ENCODE assay signal across 8 mouse cellular contexts in the genomic region with DNA sequence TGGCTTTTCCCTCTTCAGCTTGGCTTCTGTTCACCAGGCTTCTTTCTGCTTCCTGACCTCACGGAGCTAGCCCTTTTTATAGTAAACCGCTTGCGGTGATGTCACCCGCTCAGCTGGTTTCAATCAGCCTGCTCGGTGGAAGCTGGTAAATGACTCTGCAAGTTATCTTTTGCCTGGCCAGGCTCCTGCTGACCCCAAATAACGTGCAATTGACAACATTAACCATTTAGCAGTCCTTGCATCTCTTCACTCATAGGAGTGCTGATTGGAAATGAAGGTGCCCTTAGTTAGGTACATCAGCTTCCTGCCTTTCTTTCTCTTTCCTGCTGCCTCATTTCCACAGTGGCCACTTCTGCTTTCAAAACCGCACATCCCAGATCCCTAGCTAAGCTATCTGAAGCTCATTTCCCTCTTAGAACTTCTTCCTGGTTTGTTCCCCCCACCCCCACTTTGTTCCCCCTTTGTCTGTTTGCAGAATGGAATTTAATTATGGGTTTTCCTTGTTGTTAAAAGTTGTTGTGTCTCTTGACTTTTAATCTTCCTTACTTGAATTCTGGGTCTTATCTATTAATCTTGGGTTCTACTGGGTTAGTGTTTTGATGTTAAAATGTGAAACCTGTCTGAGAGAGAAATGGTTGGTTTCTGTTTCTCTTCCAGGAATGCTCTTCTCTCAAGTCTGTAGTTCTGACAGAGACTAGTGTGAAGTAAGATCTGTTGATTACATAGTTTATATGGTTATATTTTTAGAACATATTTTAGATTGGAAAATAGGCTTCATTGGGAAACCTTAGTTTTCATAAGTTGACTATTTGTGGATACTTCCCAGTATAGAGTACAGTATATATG. TPM values are rescaled to one million over a fixed set of nuclear protein-coding genes. Genes with fewer than 3 reads are reported as not detected.
A peak's percentile ranks its signal among the peaks of the same experiment; 100 is the strongest.
DNase-seq lines count a peak whose midpoint lies in the region; ATAC-seq and TF ChIP-seq lines count a peak whose summit lies in the region.

No protein-coding gene starts in this region.

- peak; percentile 88 for TF ChIP-seq EP300 in heart, adult 2 months (IDR thresholded peaks at IDR 0.05; ENCODE audit: insufficient read depth, low read depth, low read length)
- no peak for TF ChIP-seq EP300 in lung, postnatal 0 days (IDR thresholded peaks at IDR 0.05)
- no peak for TF ChIP-seq EP300 in stomach, postnatal 0 days (optimal IDR thresholded peaks at IDR 0.05)

- 0 out of 2 replicates have a peak, but pooled peaks have one; percentile 7 for TF ChIP-seq POLR2A in heart, adult 2 months (IDR thresholded peaks at IDR 0.05; ENCODE audit: insufficient read depth, low read depth, low read length)

- H3K4me2 ChIP-seq in lung, postnatal 0 days (replicated peaks; ENCODE audit: low read depth, low read length) = peak overlapping the region; percentile 30; the same call in 1 of the 2 replicates
- peak overlapping the region; percentile 6; the same call in 1 of the 2 replicates for H3K4me2 ChIP-seq in stomach, postnatal 0 days (replicated peaks; ENCODE audit: low read depth)
- no peak overlapping the region for H3K4me2 ChIP-seq in midbrain, embryonic 11.5 days

- under 1% methylated on average over 7 of the region's 7 CpGs for WGBS in heart, adult 2 months
- WGBS in lung, postnatal 0 days = 33% methylated on average over 7 of the region's 7 CpGs
- WGBS in stomach, postnatal 0 days = 35% methylated on average over 7 of the region's 7 CpGs
- WGBS in midbrain, embryonic 11.5 days = 72% methylated on average over 7 of the region's 7 CpGs

- peaks cover 18% of the 10 kb centered on the region for H3K4me1 ChIP-seq in heart, adult 2 months (ENCODE audit: control insufficient read depth, insufficient read depth, low read length)
- peaks cover 10% of the 10 kb centered on the region; the same call in 1 of the 2 replicates for H3K4me1 ChIP-seq in lung, postnatal 0 days (ENCODE audit: insufficient read depth, low read depth, low read length)
- H3K4me1 ChIP-seq in stomach, postnatal 0 days (replicated peaks; ENCODE audit: control insufficient read depth, insufficient read depth) = no peaks in the 10 kb centered on the region
- H3K4me1 ChIP-seq in midbrain, embryonic 11.5 days (ENCODE audit: control insufficient read depth, insufficient read depth, low read length) = no peaks in the 10 kb centered on the region

- peak overlapping the region; percentile 40 for H3K9ac ChIP-seq in heart, adult 2 months (ENCODE audit: low read depth, low read length)
- no peak overlapping the region for H3K9ac ChIP-seq in lung, postnatal 0 days (replicated peaks; ENCODE audit: low read depth)
- H3K9ac ChIP-seq in stomach, postnatal 0 days (ENCODE audit: low read length) = no peak overlapping the region
- no peak overlapping the region for H3K9ac ChIP-seq in midbrain, embryonic 11.5 days (ENCODE audit: low read length)

- H3K27me3 ChIP-seq in heart, adult 2 months (ENCODE audit: control insufficient read depth, insufficient read depth, low read length) = no peaks in the 10 kb centered on the region
- H3K27me3 ChIP-seq in lung, postnatal 0 days (replicated peaks; ENCODE audit: insufficient read depth, low read length) = no peaks in the 10 kb centered on the region
- no peaks in the 10 kb centered on the region for H3K27me3 ChIP-seq in stomach, postnatal 0 days (ENCODE audit: control insufficient read depth, insufficient read depth, low read length)
- H3K27me3 ChIP-seq in midbrain, embryonic 11.5 days (ENCODE audit: control insufficient read depth, insufficient read depth, low read length) = no peaks in the 10 kb centered on the region

- peaks cover 12% of the 10 kb centered on the region for H3K79me2 ChIP-seq in heart, adult 2 months (replicated peaks; ENCODE audit: control insufficient read depth, insufficient read depth, low read length)

- H3K27ac ChIP-seq in heart, adult 2 months = peak overlapping the region; percentile 69
- H3K27ac ChIP-seq in lung, postnatal 0 days (ENCODE audit: low read length) = peak overlapping the region; percentile 54
- no peak overlapping the region for H3K27ac ChIP-seq in stomach, postnatal 0 days (replicated peaks)
- no peak overlapping the region for H3K27ac ChIP-seq in midbrain, embryonic 11.5 days (ENCODE audit: low read depth, low read length)

- no peaks in the 10 kb centered on the region for H3K9me3 ChIP-seq in lung, postnatal 0 days (ENCODE audit: low read length)
- H3K9me3 ChIP-seq in stomach, postnatal 0 days (ENCODE audit: control insufficient read depth, low read length) = no peaks in the 10 kb centered on the region
- H3K9me3 ChIP-seq in midbrain, embryonic 11.5 days (ENCODE audit: control insufficient read depth, low read length) = peaks cover 3% of the 10 kb centered on the region; the same call in 1 of the 2 replicates

- peak overlapping the region; percentile 22 for H3K4me3 ChIP-seq in heart, adult 2 months
- no peak overlapping the region for H3K4me3 ChIP-seq in lung, postnatal 0 days (ENCODE audit: low read depth, low read length)
- no peak overlapping the region for H3K4me3 ChIP-seq in stomach, postnatal 0 days (ENCODE audit: low read depth, low read length)
- H3K4me3 ChIP-seq in midbrain, embryonic 11.5 days (ENCODE audit: low read depth, low read length) = no peak overlapping the region

- no peak for TF ChIP-seq CTCF in heart, adult 2 months (IDR thresholded peaks at IDR 0.05)
- no peak for TF ChIP-seq CTCF in lung, postnatal 0 days (IDR thresholded peaks at IDR 0.05)
- no peak for TF ChIP-seq CTCF in stomach, postnatal 0 days (IDR thresholded peaks at IDR 0.05; ENCODE audit: low read depth)

- ATAC-seq in lung, postnatal 0 days = peak; percentile 32; the same call in 1 of the 2 replicates
- ATAC-seq in stomach, postnatal 0 days (ENCODE audit: low FRiP score, low TSS enrichment) = peak; percentile 24; the same call in 1 of the 2 replicates
- no peak for ATAC-seq in midbrain, embryonic 11.5 days (ENCODE audit: low FRiP score)

- intact Hi-C loops in heart, adult 2 months (cut with DNase I) = loop anchor here (1.0 to 5.0 kb wide), 4 partner anchors 17 to 57 kb away; no protein-coding TSS in a partner anchor

- peaks cover 21% of the 10 kb centered on the region for H3K36me3 ChIP-seq in heart, adult 2 months (ENCODE audit: control insufficient read depth, insufficient read depth, low read length)
- H3K36me3 ChIP-seq in lung, postnatal 0 days (ENCODE audit: insufficient read depth, low read length) = no peaks in the 10 kb centered on the region
- H3K36me3 ChIP-seq in stomach, postnatal 0 days (ENCODE audit: control insufficient read depth, insufficient read depth, low read length) = no peaks in the 10 kb centered on the region
- H3K36me3 ChIP-seq in midbrain, embryonic 11.5 days (ENCODE audit: control insufficient read depth, insufficient read depth, low read length) = no peaks in the 10 kb centered on the region

- peak; percentile 19 for DNase-seq in thymus, postnatal 4 days
- no peak for DNase-seq in thymus, postnatal 14 days
- peak; percentile 94 for DNase-seq in cerebellum, adult 9-10 months
- peak; percentile 84 to 90 for DNase-seq in heart, adult 2 months
- peak; percentile 71 for DNase-seq in kidney, postnatal 10 days
- DNase-seq in lung, postnatal 0 days (ENCODE audit: low spot score) = peak; percentile 64
- DNase-seq in stomach, postnatal 0 days (ENCODE audit: low spot score) = no peak
- DNase-seq in midbrain, embryonic 11.5 days (ENCODE audit: low spot score, missing footprints) = no peak

RNA-seq across cellular contexts. Expression of a gene that starts 55.6 kb away (rescaled TPM):
- 10 to 100 TPM; 41.7 to 44.3 TPM for total RNA-seq in heart, adult 2 months (2021)
- 18.3 and 28.5 TPM in 2 replicates for polyA plus RNA-seq in heart, adult 2 months (2012; rRNA removed)
- polyA plus RNA-seq in lung, postnatal 0 days (2015; fragmentation: Nextera tagmentation; extraction: Ambion mirVana) = 105 and 125 TPM in 2 replicates
- polyA plus RNA-seq in stomach, postnatal 0 days (2015; fragmentation: Nextera tagmentation; extraction: Ambion mirVana) = 50.2 and 52.7 TPM in 2 replicates
- polyA plus RNA-seq in midbrain, embryonic 11.5 days (2014; fragmentation: Nextera tagmentation; extraction: Ambion mirVana) = 57.8 and 61.1 TPM in 2 replicates

Comparison
In these comparisons a context has a peak if more than half of its experiments do, and no peak if none do; other contexts are left out.
1. DNase-seq: peak in thymus, postnatal 4 days (single experiment), cerebellum, adult 9-10 months (single experiment), heart, adult 2 months (2 of 2), kidney, postnatal 10 days (single experiment) and lung, postnatal 0 days (single experiment); none in thymus, postnatal 14 days (single experiment), stomach, postnatal 0 days (single experiment) and midbrain, embryonic 11.5 days (single experiment).
2. H3K27ac ChIP-seq: peak in heart, adult 2 months (single experiment) and lung, postnatal 0 days (single experiment); none in stomach, postnatal 0 days (single experiment) and midbrain, embryonic 11.5 days (single experiment).